Mouse (Mus musculus): ENCODE measurements at regions not wholly inside any gene's neighbourhood (a gene's known extent, or its start where the extent isn't known, plus 50 kb on each side); places are given as distances from the start of the nearest gene placed in this dataset.

DNA sequence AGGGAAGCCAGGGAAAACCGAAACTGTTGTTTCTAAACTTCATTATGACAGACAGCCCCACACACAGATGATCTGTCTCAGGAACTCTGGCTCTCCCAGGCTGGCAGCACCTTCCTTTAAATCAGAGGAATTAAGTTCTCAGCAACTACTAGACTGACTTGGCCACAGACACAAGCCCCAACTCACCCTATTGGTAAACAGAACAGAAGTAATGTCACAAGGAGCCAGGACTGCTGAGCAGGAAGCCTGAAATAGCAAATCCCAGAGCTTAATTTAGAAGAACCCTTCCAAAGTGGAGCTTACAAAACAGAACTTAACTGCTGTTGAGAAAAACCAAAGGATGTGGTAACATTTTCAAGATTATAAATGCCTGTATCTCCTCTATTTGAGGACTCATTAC is 174.8 kb downstream of the Nfkbiz start:
- no peak for DNase-seq

DNA sequence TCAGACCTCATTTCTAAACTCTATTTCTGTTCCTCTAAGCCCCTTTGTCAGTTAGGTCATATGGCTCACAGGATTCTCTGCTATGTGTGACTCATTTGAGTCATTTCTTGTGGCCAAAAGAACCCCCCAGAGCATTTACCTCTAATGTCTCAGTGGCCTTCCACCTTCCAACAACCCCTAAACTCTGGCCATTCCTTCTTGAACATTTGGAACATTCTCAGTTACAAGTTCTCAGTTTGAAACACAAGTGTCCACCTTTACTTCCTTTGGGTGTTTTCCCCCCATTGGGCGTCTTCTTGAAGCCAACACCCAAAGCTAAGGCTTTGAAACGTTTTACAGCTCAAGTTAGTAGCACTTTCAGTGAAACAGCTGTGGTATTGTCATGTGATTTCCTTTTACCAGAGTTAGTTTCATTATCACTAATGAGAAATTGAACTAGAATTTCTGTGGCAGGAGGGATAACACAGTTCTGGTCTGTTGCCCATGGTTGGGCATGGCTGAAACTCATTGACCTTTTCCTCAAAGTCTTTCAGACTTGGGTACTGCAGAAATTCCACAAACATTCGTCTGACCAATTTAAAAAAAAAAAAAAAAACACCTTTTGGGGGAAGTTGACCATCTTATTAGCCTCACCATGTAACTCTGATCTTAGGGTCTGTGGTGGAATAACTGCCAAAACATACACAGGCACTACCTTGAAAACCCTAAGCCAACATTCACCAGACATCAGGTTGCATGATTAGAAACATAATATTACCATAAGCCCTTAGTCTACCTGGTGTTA is 201.8 kb downstream of the Nfkbiz start:
- no peak for DNase-seq

DNA sequence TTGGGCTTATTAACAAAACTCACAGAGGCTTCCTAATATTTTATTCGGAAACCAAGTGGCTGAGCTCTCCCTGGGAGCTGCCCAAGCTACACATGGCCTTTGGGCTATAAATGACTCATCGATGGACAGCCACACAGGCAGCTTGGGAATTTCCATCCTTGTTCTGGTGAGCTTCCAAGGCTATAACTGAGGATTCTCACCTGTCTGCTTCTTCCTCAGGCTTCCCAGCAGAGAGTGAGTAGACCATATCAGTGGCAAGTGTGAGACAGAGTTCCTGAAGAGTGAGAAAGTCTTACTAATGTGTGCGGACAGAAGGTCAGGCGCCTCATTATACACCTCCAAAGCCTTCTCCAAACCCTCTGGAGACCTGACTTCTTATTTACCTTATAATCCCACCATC is 202.5 kb downstream of the Nfkbiz start:
- DNase-seq, result no peak

DNA sequence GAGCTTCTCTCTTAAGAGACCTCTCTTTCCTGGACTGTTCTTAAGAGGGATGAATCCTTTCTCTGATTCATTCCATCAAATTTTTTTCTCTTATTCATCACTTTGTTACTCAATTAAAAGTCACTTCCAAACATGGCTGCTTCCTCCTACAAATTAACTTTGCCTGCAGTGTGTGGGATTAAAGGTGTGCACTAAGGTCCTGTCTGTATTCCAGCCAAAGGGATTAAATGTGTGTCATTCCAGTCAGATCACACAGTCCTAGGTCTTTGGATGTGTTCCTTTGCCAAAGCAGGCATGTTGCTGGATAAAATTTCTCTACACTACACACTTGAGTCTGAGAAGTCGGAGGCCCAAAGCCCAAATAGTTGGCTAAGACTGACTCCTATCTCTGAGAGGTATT is 204.0 kb downstream of the Nfkbiz start:
- DNase-seq, result no peak

DNA sequence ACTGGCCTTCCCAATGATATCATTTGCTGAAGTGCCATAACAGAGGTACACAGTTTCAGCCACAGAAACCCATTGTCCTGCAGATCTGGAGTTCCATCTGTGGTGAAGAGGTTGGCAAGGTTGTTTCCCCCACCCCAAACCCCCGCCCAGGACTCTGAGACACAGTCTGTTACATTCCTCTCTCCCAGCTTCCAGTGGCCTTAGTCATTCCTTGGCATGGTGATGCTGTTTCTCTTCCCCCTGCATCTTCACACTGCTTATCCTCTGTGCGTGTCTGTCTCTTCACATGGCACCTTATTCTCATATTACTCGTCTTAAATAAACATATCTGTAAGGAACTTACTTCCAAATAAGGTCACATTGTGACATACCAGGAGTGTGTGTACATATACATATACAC is 206.5 kb downstream of the Nfkbiz start:
- DNase-seq, result no peak

DNA sequence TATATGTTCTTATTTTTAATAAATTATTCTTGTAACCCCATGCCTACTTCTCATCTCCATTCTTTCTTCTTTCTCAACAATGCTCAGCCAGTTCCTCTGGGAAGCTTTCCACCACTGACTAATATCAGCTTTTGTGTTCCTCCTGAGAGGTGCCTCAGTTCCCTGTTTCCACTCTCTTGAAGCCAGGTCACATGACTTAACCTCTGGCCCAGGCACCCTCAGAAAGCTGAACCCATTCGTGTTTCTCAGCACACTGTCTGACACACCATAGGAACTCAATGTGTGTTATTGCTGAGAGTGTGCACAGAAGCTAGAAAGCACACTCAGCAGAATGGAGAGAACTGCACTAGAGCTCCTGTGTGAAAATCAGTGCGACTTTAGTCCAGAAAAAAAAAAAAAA is 207.1 kb downstream of the Nfkbiz start:
- no peak for DNase-seq

DNA sequence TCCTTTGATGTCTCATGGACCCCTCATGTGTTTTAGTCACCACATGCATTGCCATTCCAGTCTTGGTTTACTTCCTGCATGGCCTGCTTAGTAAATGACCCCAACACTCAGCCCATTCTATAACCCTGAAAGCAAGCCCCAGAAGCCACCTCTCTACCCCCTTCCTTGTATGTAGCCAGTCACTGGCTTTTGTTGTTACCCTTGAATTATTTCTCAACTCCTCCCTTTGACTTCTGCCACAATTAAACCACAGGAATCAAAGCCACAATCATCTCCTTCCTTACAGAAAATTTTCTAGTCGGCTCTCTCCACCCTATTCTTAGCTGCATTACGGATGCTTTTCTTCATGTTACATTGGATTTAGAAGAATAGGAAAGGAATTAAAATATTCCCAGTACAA is 207.7 kb downstream of the Nfkbiz start:
- no peak for DNase-seq

DNA sequence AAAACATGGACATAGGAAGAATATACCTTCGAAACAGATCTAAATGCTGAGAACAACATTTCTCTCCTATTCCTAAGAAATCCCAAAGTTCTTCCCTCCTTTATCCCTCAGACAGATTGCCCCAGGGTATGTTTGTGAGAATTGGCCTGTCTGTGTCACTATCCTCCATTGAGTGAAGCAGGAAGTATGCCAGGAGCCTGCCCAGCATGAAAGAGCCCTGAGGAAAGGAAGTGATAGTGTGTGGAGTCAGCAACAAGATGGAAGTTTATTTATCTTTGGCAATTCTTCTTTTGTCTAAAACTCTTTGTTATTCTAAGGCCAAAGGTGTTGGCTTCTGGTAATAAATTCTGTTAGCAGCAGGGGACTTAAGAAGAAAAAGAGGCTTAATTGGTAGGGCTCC is 211.2 kb downstream of the Nfkbiz start:
- no peak for DNase-seq

DNA sequence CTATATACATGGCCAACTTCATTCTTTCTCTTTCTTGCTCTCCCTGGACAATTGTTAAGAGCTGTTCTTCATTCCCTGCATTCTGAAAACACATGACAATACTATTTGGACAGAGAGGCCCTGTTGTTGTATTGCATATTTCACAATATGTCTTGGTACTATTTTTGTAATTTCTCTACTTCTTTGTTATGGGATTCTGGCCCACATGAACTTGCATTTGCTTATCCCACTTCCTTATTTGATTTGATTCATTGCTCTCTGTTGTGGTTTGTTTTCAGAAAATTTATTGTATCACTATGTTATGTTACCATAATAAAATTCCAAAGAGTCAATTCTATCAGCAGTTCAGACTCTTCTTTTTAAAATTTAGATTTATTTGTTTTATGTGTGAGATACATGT is 215.3 kb downstream of the Nfkbiz start:
- DNase-seq, result no peak

DNA sequence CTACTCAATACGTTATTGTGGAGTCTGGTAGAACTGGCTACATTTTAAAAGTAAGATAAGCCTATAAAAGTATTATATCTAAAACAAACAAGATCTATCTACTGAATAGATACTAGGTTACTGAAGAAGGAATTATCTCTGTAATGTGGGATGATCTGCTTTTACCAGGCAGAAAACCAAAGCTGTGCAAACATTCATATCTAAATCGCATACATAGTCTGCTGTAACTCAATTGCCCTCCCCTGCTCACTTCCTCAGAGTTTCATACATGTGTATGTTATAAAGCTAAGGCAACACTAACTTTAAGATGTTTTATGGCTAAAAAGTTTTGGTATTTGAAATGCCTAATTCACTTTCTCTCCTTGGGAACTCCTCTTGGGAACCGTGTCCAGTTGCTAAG is 219.0 kb downstream of the Nfkbiz start:
- no peak for DNase-seq

DNA sequence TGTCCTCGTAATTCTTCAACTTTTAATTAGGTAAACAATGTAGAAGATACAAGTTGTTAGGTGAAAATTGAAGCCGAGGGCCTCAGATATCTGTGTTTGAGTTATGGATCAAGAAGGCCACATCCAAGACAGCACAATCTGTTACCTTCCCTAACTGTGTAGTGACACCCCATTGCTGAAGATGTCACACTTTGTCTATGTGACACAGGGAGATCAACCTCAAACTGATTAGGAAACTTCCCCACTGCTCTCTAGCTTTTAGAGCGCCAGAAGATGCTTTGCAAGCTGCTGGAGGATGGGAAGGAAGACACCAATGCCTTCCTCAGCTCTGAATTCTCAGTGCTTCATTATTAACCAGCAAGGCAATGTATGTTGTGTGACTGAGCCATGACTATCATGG is 220.7 kb downstream of the Nfkbiz start:
- no peak for DNase-seq

DNA sequence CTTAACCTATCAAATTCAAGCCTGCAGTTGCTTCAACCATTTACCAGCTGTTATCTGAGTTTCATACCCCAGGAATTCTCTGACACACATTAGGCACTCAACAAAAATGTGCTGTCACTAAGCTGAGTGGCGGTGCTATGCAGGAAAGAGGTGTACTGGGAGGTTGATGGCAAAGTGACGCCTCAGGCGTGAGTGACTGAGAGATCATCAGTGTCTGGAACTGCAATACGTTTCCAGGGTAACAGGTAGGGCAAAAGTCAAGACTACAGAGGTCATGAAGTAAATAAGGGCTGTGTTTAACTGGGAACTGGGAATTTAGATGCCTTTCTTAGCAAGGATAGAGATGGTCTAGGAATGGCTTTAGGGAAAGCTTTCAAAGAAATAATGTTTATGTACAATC is 221.2 kb downstream of the Nfkbiz start:
- no peak for DNase-seq

DNA sequence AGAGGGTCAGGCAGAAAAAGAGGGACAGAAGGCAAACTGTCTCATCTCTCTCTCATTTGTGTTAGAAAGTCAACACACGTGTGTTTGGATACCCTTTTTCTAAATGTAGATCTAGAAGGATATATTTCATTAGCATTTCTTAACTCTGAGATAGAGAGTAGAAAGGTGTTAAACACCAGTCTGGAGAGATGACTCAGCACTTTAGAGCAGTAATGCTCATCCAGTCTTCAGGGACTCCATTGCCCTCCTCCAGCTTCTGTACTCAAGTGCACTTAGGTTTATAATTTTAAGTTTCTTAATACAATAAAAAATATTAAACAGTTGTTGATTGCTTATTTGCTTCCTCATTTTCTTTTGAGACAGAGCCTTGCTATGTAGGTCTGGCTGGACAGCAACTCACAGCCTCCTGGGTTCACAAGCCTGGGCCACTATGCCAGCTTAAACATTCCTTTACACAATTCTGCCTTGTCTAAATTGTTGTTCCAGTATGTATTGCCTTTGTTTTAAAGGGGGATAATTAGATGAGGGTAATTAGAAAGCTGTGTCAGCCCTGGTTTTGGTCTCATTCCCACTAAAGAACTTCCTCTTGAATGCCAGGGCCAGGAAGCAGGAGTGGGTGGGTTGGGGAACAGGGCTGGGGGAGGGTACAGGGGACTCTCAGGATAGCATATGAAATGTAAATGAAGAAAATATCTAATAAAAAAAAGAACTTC is 222.1 kb downstream of the Nfkbiz start:
- no peak for DNase-seq

DNA sequence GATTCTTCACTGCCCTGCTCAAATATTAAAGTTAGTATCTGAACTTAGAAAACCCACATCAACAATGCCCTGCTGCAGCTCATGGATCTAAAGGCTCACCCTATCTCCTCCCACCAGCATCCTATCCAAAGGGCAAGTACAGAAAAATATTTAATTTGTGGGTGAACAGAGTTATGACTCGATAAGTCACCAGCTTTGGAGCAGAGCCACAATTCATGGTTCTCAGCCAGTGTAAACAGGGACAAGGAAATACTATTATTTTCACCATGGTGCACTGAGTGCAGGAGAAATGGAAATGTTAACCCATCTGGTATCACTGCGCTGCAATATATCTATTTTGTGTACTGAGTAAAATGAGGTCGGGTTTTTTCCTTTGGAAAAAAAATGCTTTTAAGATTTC is 225.8 kb downstream of the Nfkbiz start:
- peak; percentile 43 for DNase-seq

DNA sequence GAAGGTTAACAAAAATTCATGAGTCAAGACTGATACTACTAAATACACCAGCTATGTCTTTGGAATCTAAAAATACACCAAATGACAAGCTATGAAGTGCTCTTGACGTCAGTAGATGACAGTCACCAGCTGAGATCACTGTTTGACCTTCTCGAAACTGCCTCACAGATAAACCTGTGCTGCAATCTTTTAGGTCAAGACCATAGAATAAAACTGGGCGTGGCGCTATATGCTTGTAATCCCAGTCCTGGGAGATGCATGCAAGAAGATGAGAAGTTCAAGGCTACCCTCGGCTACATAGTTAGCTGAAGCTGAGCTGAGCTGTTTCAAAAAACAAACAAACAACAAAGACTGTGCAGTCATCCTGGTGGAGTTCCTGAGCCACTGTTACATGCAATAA is 226.7 kb downstream of the Nfkbiz start:
- peak; percentile 59 for DNase-seq

DNA sequence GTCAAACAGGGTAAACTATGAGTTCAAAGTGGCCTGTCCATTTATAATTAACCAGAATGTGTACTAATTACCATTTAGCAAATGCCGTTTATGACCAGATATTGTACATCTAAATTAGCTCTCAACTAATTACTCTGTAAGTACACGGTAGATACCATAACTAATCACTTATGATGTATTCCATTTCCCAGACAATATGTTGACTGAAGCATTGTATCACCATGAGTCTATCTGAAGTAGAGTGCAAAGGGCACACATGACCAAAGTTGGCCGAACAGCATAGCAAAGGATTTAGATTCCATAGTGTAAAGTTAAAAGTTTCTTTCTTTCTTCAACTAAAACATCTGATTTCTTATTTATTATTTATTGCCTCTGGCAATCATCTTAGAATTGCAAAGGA is 227.5 kb downstream of the Nfkbiz start:
- DNase-seq, result no peak

DNA sequence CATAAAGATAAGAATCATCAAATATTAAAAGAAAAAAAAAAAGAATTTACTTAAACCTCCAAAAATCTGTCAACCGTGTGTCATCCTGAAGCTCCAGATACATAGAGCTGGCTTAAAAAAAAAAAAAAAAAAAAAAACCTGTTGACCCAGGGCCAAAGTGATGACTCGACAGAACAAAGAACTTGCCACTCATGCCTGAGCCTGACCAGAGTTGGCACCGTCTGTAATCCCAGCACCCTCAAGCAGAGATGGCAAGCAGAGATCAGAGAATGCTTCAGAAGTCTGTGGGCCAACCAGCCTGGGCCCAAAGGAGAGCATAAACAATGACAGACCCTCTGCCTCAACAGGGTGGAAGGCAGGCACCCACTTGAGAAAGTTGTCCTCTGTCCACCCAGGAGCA is 230.3 kb downstream of the Nfkbiz start:
- peak; percentile 48 for DNase-seq

DNA sequence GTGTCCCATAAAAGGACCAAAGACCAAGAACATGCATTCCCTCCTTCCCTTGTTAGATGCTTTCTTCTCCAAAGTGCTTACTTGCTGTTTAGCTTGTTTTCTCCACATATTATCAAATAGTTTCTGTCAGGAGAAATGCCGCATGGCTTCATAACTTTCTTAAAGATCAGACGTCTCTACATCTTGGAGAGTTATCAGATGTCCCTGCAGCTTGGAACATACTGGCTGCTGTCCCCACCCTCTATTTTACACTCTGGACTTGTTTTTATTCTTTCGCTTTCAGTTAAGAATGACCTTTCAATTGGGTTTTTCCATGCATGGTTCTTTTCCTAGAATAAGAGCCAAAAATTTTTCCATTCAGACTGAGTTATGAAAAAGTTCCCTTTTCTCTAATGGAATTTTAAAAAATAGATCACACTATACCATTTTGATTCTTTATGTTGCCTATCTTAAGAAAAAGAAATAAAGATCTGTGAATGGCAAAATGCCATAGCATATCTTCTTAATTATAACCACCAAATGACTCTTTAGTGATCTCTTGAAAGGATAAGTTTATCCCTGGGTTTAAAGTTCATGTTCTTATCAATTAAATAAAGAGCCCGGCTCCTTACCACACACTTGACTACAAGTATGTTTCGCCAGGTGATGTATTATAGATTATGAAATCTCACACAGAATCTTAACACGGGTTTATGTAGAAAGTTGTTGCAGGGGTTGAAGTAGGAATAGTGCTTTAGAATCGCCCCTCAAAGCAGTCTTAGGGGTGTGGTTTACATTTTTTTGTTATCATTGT is 232.1 kb downstream of the Nfkbiz start:
- no peak for DNase-seq

DNA sequence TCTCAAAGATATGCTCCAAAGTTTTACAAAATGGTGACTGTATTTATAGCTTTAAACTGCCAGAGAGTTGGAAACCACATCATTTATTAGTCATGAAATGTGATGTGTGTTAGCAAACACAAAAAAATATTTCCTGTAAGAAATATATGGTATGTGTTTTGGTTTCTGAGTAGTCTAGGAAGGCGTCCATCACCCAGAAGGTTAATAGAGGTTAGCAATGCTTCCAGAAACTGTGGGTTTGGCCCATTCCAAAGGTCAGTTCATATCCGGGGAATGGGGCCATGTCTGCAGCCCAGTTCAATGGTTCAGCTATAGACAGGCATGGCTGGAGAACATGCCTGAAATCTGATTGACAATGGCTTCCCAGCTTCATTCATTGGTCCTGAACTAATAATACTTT is 235.1 kb downstream of the Nfkbiz start:
- DNase-seq, result no peak

DNA sequence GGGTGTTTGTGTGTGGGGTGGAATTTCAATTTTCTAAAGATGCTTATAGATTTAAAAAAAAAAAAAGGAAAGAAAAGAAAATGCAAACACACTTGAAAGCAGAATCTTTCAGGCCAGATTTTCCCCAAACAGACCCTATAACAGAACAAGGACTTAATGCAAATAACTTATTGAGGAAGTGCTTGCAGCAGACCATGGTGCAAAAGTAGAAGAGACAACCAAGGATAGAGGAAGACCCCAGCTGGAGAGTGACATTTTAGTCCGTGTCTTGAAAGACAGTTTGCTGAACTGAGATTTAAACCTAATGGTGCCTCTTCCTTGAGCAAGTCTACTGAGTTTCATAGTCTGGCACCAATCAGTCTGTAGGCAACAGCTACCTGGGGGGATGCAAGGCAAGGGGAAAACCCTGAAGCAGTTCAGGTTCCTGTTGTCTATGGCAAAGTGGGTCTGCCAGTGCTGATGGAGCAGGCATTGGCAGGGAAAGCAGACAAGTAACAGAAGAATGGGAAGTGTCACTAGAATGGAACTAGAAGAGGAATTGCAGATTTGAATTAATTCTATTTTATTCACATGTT is 249.2 kb downstream of the Nfkbiz start:
- DNase-seq, result no peak

DNA sequence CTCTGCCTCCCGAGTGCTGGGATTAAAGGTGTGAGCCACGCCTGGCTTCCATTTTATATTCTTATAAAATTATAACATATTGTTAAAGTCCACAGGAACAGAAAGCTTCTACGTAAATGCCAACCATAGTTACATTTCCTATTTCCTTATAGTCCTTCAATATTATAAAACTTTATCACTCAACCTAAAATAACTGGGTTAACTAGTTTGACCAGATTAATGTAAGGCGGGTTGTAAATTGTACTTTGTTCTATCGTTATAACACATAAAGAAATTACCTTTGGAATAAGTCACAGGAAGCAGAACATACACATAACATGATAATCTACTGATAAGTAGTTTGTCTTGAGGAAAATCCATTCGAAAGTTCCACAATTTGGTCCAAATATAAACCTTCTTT is 251.6 kb downstream of the Nfkbiz start:
- DNase-seq, result no peak

DNA sequence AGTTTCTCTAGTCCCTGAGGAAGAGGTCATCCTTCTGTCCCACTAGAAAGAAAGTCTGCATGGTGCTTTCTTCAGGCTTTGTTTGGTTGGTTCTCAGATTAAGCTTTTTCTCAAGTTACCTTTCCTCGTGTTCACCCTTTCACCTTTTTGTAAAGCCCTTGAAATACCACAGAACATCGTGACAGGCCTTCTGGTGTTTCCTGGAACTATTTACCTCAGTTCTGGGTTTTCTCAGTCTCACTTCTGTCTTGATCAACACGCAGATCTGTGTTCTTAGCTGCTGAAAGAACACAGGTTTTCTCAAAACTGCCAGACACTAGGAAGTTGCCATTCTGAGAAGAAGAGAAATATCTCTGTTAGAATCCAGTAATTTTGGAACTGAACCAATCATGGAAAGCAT is 255.8 kb downstream of the Nfkbiz start:
- DNase-seq, result no peak

DNA sequence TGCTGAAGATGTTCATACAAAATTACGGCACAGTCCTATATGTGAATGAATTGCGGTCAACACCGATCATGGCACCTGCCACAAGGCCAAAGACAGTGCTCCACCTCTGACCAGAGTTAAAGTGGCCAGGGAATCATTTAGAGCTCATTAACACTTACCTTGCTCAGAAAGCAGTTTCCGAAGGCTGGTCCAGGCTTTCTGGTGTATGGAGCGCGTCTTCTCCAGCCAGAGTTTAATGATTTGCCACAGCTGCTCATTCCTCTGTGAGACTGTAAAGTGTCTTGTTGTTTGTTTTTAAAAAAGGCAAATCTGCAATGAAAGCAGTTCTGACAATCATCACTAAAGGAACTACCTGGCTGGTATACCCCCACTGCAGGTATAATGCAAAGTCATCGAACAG is 256.7 kb downstream of the Nfkbiz start:
- no peak for DNase-seq
